Mouse (Mus musculus): ENCODE measurements around the gene Slc25a13. TPM values are rescaled to one million over a fixed set of nuclear protein-coding genes. Genes with fewer than 3 reads are reported as not detected.
"Not testable (repeated sequence)": the region's sequence is repeated elsewhere in the genome, so short reads cannot be mapped to it uniquely, and the experiment has no call there.

The Slc25a13 gene
- polyA plus RNA-seq, 1 experiment from 2014 or later: 55.2 TPM

- 74% methylated on average over 6 of the region's 6 CpGs for WGBS
These were observed 28.0 kb downstream of the Slc25a13 start for GRCm38 (mm10) chr6:6188970-6189369.

GRCm38 (mm10) chr6:6186468-6186867 lies 30.5 kb downstream of the Slc25a13 start:
- WGBS: 83% methylated on average over 4 of the region's 4 CpGs
- DNase-seq (ENCODE audit: low spot score): no peak
- Histone ChIP-seq H3K27ac (no peak overlapping the region), H3K9me3 (replicated peaks; ENCODE audit: low read length) (no peaks in the 10 kb centered on the region), H3K9ac (ENCODE audit: low read depth, low read length) (no peak overlapping the region), H3K27me3 (ENCODE audit: insufficient read depth, low read length) (no peaks in the 10 kb centered on the region), H3K4me1 (replicated peaks; ENCODE audit: insufficient read depth, low read length) (peaks cover 6% of the 10 kb centered on the region; the same call in 1 of the 2 replicates), H3K4me3 (replicated peaks; ENCODE audit: low read depth, low read length) (no peak overlapping the region), H3K4me2 (ENCODE audit: low read length) (no peak overlapping the region), H3K36me3 (ENCODE audit: insufficient read depth, low read length) (peaks cover 4% of the 10 kb centered on the region; the same call in 1 of the 2 replicates)
- TF ChIP-seq CTCF (IDR thresholded peaks at IDR 0.05; ENCODE audit: low read depth): no peak
- no peak for ATAC-seq (replicated peaks; ENCODE audit: low FRiP score, low read depth)

More at GRCm38 (mm10) chr6:6188970-6189369, 28.0 kb downstream of the Slc25a13 start:
- Histone ChIP-seq H3K4me2 (ENCODE audit: low read length) (no peak overlapping the region), H3K36me3 (ENCODE audit: insufficient read depth, low read length) (peaks cover 4% of the 10 kb centered on the region; the same call in 1 of the 2 replicates), H3K9me3 (replicated peaks; ENCODE audit: low read length) (no peaks in the 10 kb centered on the region), H3K4me1 (replicated peaks; ENCODE audit: insufficient read depth, low read length) (peaks cover 8% of the 10 kb centered on the region; the same call in 1 of the 2 replicates), H3K4me3 (replicated peaks; ENCODE audit: low read depth, low read length) (no peak overlapping the region), H3K27me3 (ENCODE audit: insufficient read depth, low read length) (no peaks in the 10 kb centered on the region), H3K9ac (ENCODE audit: low read depth, low read length) (no peak overlapping the region), H3K27ac (no peak overlapping the region)
- DNase-seq (ENCODE audit: low spot score): no peak
- no peak for ATAC-seq (replicated peaks; ENCODE audit: low FRiP score, low read depth)
- no peak for TF ChIP-seq CTCF (IDR thresholded peaks at IDR 0.05; ENCODE audit: low read depth)

GRCm38 (mm10) chr6:6185735-6186068 lies 31.3 kb downstream of the Slc25a13 start:
- H3K4me3 ChIP-seq (replicated peaks; ENCODE audit: low read depth, low read length): no peak overlapping the region
- peaks cover 4% of the 10 kb centered on the region; the same call in 1 of the 2 replicates for H3K36me3 ChIP-seq (ENCODE audit: insufficient read depth, low read length)
- H3K27me3 ChIP-seq (ENCODE audit: insufficient read depth, low read length): no peaks in the 10 kb centered on the region
- H3K9ac ChIP-seq (ENCODE audit: low read depth, low read length): no peak overlapping the region
- H3K4me1 ChIP-seq (replicated peaks; ENCODE audit: insufficient read depth, low read length): peaks cover 6% of the 10 kb centered on the region; the same call in 1 of the 2 replicates
- no peak for TF ChIP-seq CTCF (IDR thresholded peaks at IDR 0.05; ENCODE audit: low read depth)
- DNase-seq (ENCODE audit: low spot score) (no peak), ATAC-seq (replicated peaks; ENCODE audit: low FRiP score, low read depth) (no peak)
- peak overlapping the region; percentile 36; the same call in 1 of the 2 replicates for H3K27ac ChIP-seq
- 78% methylated on average over 3 of the region's 3 CpGs for WGBS
- H3K4me2 ChIP-seq (ENCODE audit: low read length): no peak overlapping the region
- H3K9me3 ChIP-seq (replicated peaks; ENCODE audit: low read length): no peaks in the 10 kb centered on the region

GRCm38 (mm10) chr6:6184921-6185734 lies 31.8 kb downstream of the Slc25a13 start:
- peaks cover 6% of the 10 kb centered on the region; the same call in 1 of the 2 replicates for H3K4me1 ChIP-seq (replicated peaks; ENCODE audit: insufficient read depth, low read length)
- no peak for TF ChIP-seq CTCF (IDR thresholded peaks at IDR 0.05; ENCODE audit: low read depth)
- no peaks in the 10 kb centered on the region for H3K9me3 ChIP-seq (replicated peaks; ENCODE audit: low read length)
- DNase-seq (ENCODE audit: low spot score) (no peak), ATAC-seq (replicated peaks; ENCODE audit: low FRiP score, low read depth) (peak; percentile 51; the same call in 1 of the 2 replicates)
- 65% methylated on average over 7 of the region's 7 CpGs for WGBS
- peaks cover 4% of the 10 kb centered on the region; the same call in 1 of the 2 replicates for H3K36me3 ChIP-seq (ENCODE audit: insufficient read depth, low read length)
- H3K9ac ChIP-seq (ENCODE audit: low read depth, low read length): no peak overlapping the region
- no peaks in the 10 kb centered on the region for H3K27me3 ChIP-seq (ENCODE audit: insufficient read depth, low read length)
- no peak overlapping the region for H3K4me2 ChIP-seq (ENCODE audit: low read length)
- H3K4me3 ChIP-seq (replicated peaks; ENCODE audit: low read depth, low read length): no peak overlapping the region
- peak overlapping the region; percentile 36 for H3K27ac ChIP-seq

GRCm38 (mm10) chr6:6183601-6184000 lies 33.4 kb downstream of the Slc25a13 start:
- Histone ChIP-seq H3K4me3 (replicated peaks; ENCODE audit: low read depth, low read length) (no peak overlapping the region), H3K9ac (ENCODE audit: low read depth, low read length) (no peak overlapping the region), H3K36me3 (ENCODE audit: insufficient read depth, low read length) (0 out of 2 replicates have a peak, but pooled peaks cover 4% of the 10 kb centered on the region), H3K27ac (no peak overlapping the region), H3K27me3 (ENCODE audit: insufficient read depth, low read length) (no peaks in the 10 kb centered on the region), H3K4me2 (ENCODE audit: low read length) (no peak overlapping the region), H3K4me1 (replicated peaks; ENCODE audit: insufficient read depth, low read length) (peaks cover 6% of the 10 kb centered on the region; the same call in 1 of the 2 replicates), H3K9me3 (replicated peaks; ENCODE audit: low read length) (no peaks in the 10 kb centered on the region)
- no peak for DNase-seq (ENCODE audit: low spot score)
- no peak for ATAC-seq (replicated peaks; ENCODE audit: low FRiP score, low read depth)
- 49% methylated on average over 8 of the region's 8 CpGs for WGBS
- TF ChIP-seq CTCF (IDR thresholded peaks at IDR 0.05; ENCODE audit: low read depth): peak; percentile 40; the same call in 1 of the 2 replicates

DNA sequence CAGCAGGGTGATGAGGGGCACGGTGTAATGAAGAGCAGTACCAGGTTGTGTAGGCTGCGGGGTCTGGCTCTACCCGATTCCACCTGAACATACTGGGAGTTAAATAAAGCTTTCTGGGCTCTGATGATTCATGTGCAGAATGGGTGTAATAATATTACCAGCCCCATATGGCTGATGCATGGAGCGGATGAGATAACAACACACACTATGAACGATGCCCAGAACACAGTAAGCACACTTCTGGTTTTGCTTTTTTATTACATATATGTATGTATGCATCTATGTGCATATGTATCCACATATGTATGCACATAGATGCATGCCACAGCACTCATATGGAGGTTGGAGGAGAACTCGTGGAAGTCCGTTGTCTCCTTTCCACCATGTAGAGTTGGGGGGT lies 34.8 kb downstream of the Slc25a13 start:
- H3K36me3 ChIP-seq (ENCODE audit: insufficient read depth, low read length): 0 out of 2 replicates have a peak, but pooled peaks cover 4% of the 10 kb centered on the region
- H3K4me1 ChIP-seq (replicated peaks; ENCODE audit: insufficient read depth, low read length): peaks cover 6% of the 10 kb centered on the region; the same call in 1 of the 2 replicates
- WGBS: 93% methylated on average over 7 of the region's 7 CpGs
- no peaks in the 10 kb centered on the region for H3K27me3 ChIP-seq (ENCODE audit: insufficient read depth, low read length)
- no peak for TF ChIP-seq CTCF (IDR thresholded peaks at IDR 0.05; ENCODE audit: low read depth)
- ATAC-seq (replicated peaks; ENCODE audit: low FRiP score, low read depth) (no peak), DNase-seq (ENCODE audit: low spot score) (no peak)
- no peak overlapping the region for H3K27ac ChIP-seq
- H3K4me3 ChIP-seq (replicated peaks; ENCODE audit: low read depth, low read length): no peak overlapping the region
- H3K9ac ChIP-seq (ENCODE audit: low read depth, low read length): no peak overlapping the region
- no peaks in the 10 kb centered on the region for H3K9me3 ChIP-seq (replicated peaks; ENCODE audit: low read length)
- no peak overlapping the region for H3K4me2 ChIP-seq (ENCODE audit: low read length)

GRCm38 (mm10) chr6:6178341-6178740 lies 38.6 kb downstream of the Slc25a13 start:
- H3K4me3 ChIP-seq (replicated peaks; ENCODE audit: low read depth, low read length); H3K36me3 ChIP-seq (ENCODE audit: insufficient read depth, low read length); H3K4me1 ChIP-seq (replicated peaks; ENCODE audit: insufficient read depth, low read length); DNase-seq (ENCODE audit: low spot score); H3K4me2 ChIP-seq (ENCODE audit: low read length); H3K27me3 ChIP-seq (ENCODE audit: insufficient read depth, low read length); H3K9ac ChIP-seq (ENCODE audit: low read depth, low read length); H3K27ac ChIP-seq; ATAC-seq (replicated peaks; ENCODE audit: low FRiP score, low read depth); H3K9me3 ChIP-seq (replicated peaks; ENCODE audit: low read length): not testable (repeated sequence)
- 96% methylated on average over 15 of the region's 15 CpGs for WGBS
